In genomic region chr15:7811253-7811625, GRCm38 (mm10) we compare ENCODE assay signal across 8 mouse cellular contexts. TPM values are rescaled to one million over a fixed set of nuclear protein-coding genes. Genes with fewer than 3 reads are reported as not detected.
A peak's percentile ranks its signal among the peaks of the same experiment; 100 is the strongest.
DNase-seq lines count a peak whose midpoint lies in the region; ATAC-seq and TF ChIP-seq lines count a peak whose summit lies in the region.

No protein-coding gene starts in this region.

- H3K36me3 ChIP-seq in forebrain, embryonic 10.5 days (replicated peaks): no peaks in the 10 kb centered on the region
- H3K36me3 ChIP-seq in limb, embryonic 12.5 days: no peaks in the 10 kb centered on the region
- H3K36me3 ChIP-seq in stomach, embryonic 16.5 days (ENCODE audit: control insufficient read depth, insufficient read depth, low read length): no peaks in the 10 kb centered on the region

- WGBS in lung, adult 2 months: 9% methylated on average over 11 of the region's 11 CpGs
- WGBS in forebrain, embryonic 10.5 days: under 1% methylated on average over 11 of the region's 11 CpGs
- WGBS in limb, embryonic 12.5 days: under 1% methylated on average over 11 of the region's 11 CpGs
- 5% methylated on average over 11 of the region's 11 CpGs for WGBS in stomach, embryonic 16.5 days

- DNase-seq in lung, adult 2 months: no peak
- DNase-seq in lung, postnatal 25 days (ENCODE audit: low spot score): no peak
- DNase-seq in forebrain, embryonic 10.5 days (ENCODE audit: extremely low spot score, low spot score): peak; percentile 46
- no peak for DNase-seq in adipocyte (ENCODE audit: low spot score)
- DNase-seq in urinary bladder, postnatal 36 days (ENCODE audit: low spot score in 2 of 2): no peak
- DNase-seq in MN1 (ENCODE audit: low spot score): no peak

- no peak for ATAC-seq in limb, embryonic 12.5 days (ENCODE audit: insufficient number of reproducible peaks, insufficient read depth, low FRiP score, low TSS enrichment, low read depth)
- ATAC-seq in stomach, embryonic 16.5 days (ENCODE audit: insufficient read depth, low FRiP score): no peak

- peak overlapping the region; percentile 66 for H3K9ac ChIP-seq in limb, embryonic 12.5 days (replicated peaks)
- H3K9ac ChIP-seq in stomach, embryonic 16.5 days (ENCODE audit: low read length): peak overlapping the region; percentile 80

- TF ChIP-seq POLR2A in lung, adult 2 months (IDR thresholded peaks at IDR 0.05; ENCODE audit: borderline replicate concordance, extremely low read depth, low read depth, low read length): no peak

- H3K27me3 ChIP-seq in forebrain, embryonic 10.5 days (ENCODE audit: poor library complexity, severe bottlenecking): peaks cover 100% of the 10 kb centered on the region
- H3K27me3 ChIP-seq in limb, embryonic 12.5 days: peaks cover 100% of the 10 kb centered on the region
- H3K27me3 ChIP-seq in stomach, embryonic 16.5 days (ENCODE audit: control insufficient read depth, insufficient read depth, low read length): peaks cover 48% of the 10 kb centered on the region

- H3K4me3 ChIP-seq in lung, adult 2 months (replicated peaks; ENCODE audit: extremely low read depth, low read depth, low read length): peak overlapping the region; percentile 58
- peak overlapping the region; percentile 56 for H3K4me3 ChIP-seq in forebrain, embryonic 10.5 days
- H3K4me3 ChIP-seq in limb, embryonic 12.5 days (replicated peaks): peak overlapping the region; percentile 55
- peak overlapping the region; percentile 66 for H3K4me3 ChIP-seq in stomach, embryonic 16.5 days (replicated peaks; ENCODE audit: low read length)

- H3K4me2 ChIP-seq in limb, embryonic 12.5 days: peak overlapping the region; percentile 91
- peak overlapping the region; percentile 93 for H3K4me2 ChIP-seq in stomach, embryonic 16.5 days (ENCODE audit: low read depth, low read length)

- TF ChIP-seq CTCF in lung, adult 2 months (IDR thresholded peaks at IDR 0.05; ENCODE audit: insufficient read depth, low read length): no peak

- H3K27ac ChIP-seq in forebrain, embryonic 10.5 days: no peak overlapping the region
- no peak overlapping the region for H3K27ac ChIP-seq in limb, embryonic 12.5 days
- H3K27ac ChIP-seq in stomach, embryonic 16.5 days (ENCODE audit: low read length): peak overlapping the region; percentile 69

- H3K4me1 ChIP-seq in lung, adult 2 months (ENCODE audit: control insufficient read depth, insufficient read depth, low read length): peaks cover 3% of the 10 kb centered on the region; the same call in 1 of the 2 replicates
- peaks cover 59% of the 10 kb centered on the region for H3K4me1 ChIP-seq in forebrain, embryonic 10.5 days
- H3K4me1 ChIP-seq in limb, embryonic 12.5 days (replicated peaks): peaks cover 60% of the 10 kb centered on the region
- H3K4me1 ChIP-seq in stomach, embryonic 16.5 days (ENCODE audit: control insufficient read depth, insufficient read depth, low read length): peaks cover 18% of the 10 kb centered on the region

- H3K9me3 ChIP-seq in forebrain, embryonic 10.5 days: no peaks in the 10 kb centered on the region
- H3K9me3 ChIP-seq in limb, embryonic 12.5 days: no peaks in the 10 kb centered on the region
- no peaks in the 10 kb centered on the region for H3K9me3 ChIP-seq in stomach, embryonic 16.5 days (replicated peaks; ENCODE audit: control insufficient read depth, low read length)

RNA-seq across cellular contexts. Expression of gene Gdnf, which starts 0.6 kb away (rescaled TPM):
- 3.3 and 3.4 TPM in 2 replicates for polyA plus RNA-seq in lung, adult 2 months (2012; rRNA removed)
- 0.11 and 0.17 TPM in 2 replicates for polyA plus RNA-seq in forebrain, embryonic 10.5 days (2016; fragmentation: Nextera tagmentation; extraction: Ambion mirVana)
- 0.25 and 0.49 TPM in 2 replicates for polyA plus RNA-seq in limb, embryonic 12.5 days (2016; fragmentation: Nextera tagmentation; extraction: Ambion mirVana)
- polyA plus RNA-seq in stomach, embryonic 16.5 days (2015; fragmentation: Nextera tagmentation; extraction: Ambion mirVana): 1.4 and 1.5 TPM in 2 replicates
